Mouse (Mus musculus) kidney, postnatal 4 days (tissue): ENCODE measurements around the gene Spata13.
A peak's percentile ranks its signal among the peaks of the same experiment; 100 is the strongest.

Source experiments
- DNase-seq, 2 experiments: peaks; one replicate each; pipeline ENCODE4 v3.0.0; 2021; ENCODE audit warnings: mixed read lengths in 2 of 2

The Spata13 gene

GRCm38 (mm10) chr14:60641120-60641519, 7.3 kb downstream of the Spata13 start:
- no peak for DNase-seq

- DNase-seq = peak in 1 of 2 experiments; percentile 30
Measured at GRCm38 (mm10) chr14:60642131-60642530, 8.3 kb downstream of the Spata13 start.

- no peak for DNase-seq
Measured at GRCm38 (mm10) chr14:60643098-60643870, 9.5 kb downstream of the Spata13 start.

- no peak for DNase-seq
Measured at GRCm38 (mm10) chr14:60646373-60646772, 12.6 kb downstream of the Spata13 start.

GRCm38 (mm10) chr14:60647885-60648284, 14.1 kb downstream of the Spata13 start:
- DNase-seq = no peak

- DNase-seq = no peak
Measured at GRCm38 (mm10) chr14:60648956-60649355, 15.2 kb downstream of the Spata13 start.

GRCm38 (mm10) chr14:60653184-60653583, 19.4 kb downstream of the Spata13 start:
- DNase-seq = no peak

- DNase-seq = no peak
Measured at GRCm38 (mm10) chr14:60653977-60654376, 20.2 kb downstream of the Spata13 start.

GRCm38 (mm10) chr14:60654708-60655107, 20.9 kb downstream of the Spata13 start:
- peak; percentile 52 to 72 for DNase-seq

GRCm38 (mm10) chr14:60655941-60656700, 22.3 kb downstream of the Spata13 start:
- peak; percentile 67 to 81 for DNase-seq

GRCm38 (mm10) chr14:60656701-60657085, 22.9 kb downstream of the Spata13 start:
- DNase-seq = no peak

- no peak for DNase-seq
Measured at GRCm38 (mm10) chr14:60657891-60658290, 24.1 kb downstream of the Spata13 start.

- DNase-seq = peak; percentile 53 to 70
Measured at GRCm38 (mm10) chr14:60659498-60659897, 25.7 kb downstream of the Spata13 start.

GRCm38 (mm10) chr14:60660591-60660990, 26.8 kb downstream of the Spata13 start:
- no peak for DNase-seq

GRCm38 (mm10) chr14:60661281-60661680, 27.5 kb downstream of the Spata13 start:
- no peak for DNase-seq

- DNase-seq = no peak
Measured at GRCm38 (mm10) chr14:60663309-60663940, 29.6 kb downstream of the Spata13 start.

- DNase-seq = peak; percentile 42 to 71
Measured at GRCm38 (mm10) chr14:60664641-60665040, 30.8 kb downstream of the Spata13 start.

- DNase-seq = peak in 1 of 2 experiments; percentile 32
Measured at GRCm38 (mm10) chr14:60665263-60665662, 31.5 kb downstream of the Spata13 start.

- peak; percentile 35 to 39 for DNase-seq
Measured at GRCm38 (mm10) chr14:60666252-60666651, 32.5 kb downstream of the Spata13 start.

- peak in 1 of 2 experiments; percentile 31 for DNase-seq
Measured at GRCm38 (mm10) chr14:60670191-60670590, 36.4 kb downstream of the Spata13 start.

- DNase-seq = no peak
Measured at GRCm38 (mm10) chr14:60671504-60671903, 37.7 kb downstream of the Spata13 start.

- DNase-seq = no peak
Measured at GRCm38 (mm10) chr14:60675697-60676096, 41.9 kb downstream of the Spata13 start.

GRCm38 (mm10) chr14:60676625-60677314, 43.0 kb downstream of the Spata13 start:
- no peak for DNase-seq
